Mouse (Mus musculus): ENCODE measurements around the gene Tpcn1. TPM values are rescaled to one million over a fixed set of nuclear protein-coding genes. Genes with fewer than 3 reads are reported as not detected.
A peak's percentile ranks its signal among the peaks of the same experiment; 100 is the strongest.

Gene Tpcn1
- total RNA-seq, 1 experiment from 2014 or later: 40.2 TPM

DNA sequence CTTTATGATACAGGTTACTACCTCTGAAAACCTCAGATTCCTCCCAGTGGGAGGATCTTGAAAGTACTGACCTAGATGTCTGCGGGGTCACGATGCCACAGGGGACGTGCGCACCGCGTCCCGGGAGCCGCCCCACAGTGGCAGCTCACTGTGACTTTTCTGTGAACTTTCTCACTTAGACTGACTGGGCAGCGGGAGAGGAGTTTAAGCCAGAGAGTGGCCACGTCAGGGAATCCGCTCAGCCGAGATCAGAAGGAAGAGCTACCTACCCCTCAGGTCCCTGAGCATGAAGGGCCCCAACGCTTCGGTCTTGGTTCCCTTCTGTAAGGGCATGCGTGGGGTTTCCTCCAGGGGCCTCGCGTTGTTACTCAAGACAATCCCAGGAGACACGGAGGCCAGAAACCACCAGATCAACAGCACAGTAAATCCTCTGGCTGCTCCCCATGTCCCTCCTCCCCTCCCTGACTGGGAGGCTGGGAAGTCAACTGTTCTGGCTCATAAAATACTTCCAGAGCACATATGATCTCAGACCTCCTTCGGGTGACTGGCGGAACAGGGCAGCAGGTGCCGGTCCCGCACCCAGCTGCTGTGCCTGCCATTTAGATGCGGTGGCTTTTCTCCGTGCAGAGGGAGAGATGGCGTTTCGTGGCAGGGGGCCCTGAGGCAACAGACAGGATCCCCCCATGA, 9.1 kb downstream of the Tpcn1 start:
- DNase-seq: peak; percentile 39

DNA sequence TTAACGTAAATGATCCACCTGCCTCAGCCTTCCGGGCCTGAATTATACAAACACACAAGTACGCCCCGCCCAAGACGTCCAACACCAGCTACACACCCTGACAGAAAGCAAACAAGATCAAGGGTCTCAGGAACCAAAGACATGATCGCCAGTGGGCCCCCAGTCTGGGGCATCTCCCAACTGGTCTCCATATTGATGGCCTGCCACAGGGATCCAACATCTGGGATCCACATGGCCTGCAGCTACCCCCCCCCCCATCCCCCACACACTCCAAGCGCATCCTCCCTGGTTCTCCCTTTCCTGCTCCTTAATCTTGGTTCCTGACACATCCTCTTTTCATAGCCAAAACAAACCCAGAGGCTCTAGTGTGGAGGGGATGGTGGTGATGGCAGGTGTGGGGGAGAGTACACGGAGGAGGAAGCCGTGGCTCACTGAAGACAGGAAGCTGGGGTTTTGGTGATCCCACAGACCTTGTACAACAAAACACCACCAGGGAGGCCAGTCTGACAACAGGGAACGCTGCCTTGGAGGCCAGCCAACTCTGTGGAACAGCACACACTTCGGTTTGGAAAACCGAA, 9.9 kb downstream of the Tpcn1 start:
- DNase-seq: peak; percentile 68

DNA sequence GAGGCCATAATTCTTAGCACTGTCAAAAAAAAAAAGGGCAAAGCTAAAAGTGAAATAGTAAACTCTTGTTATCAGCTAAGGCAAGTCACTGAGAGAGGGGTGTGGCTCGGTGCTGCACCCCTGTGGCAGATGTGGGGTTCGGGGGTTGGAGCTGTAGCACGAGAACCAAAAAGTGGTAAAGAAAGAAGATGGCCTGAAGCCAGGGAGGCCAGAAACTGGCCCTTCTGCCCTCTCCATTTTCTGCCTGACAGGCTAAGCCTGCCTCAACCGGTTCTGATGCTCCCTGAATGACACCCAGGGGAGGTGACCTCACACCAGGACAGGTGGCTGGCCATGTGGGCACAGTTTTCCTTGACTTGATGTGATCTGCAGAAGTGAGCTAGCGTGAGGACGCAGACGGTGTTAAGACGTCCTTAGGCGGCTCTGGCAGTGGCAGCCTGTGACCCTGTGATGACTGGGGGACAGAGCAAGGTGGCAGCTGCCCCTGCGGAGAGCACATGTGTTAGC, 10.5 kb downstream of the Tpcn1 start:
- DNase-seq: no peak

DNA sequence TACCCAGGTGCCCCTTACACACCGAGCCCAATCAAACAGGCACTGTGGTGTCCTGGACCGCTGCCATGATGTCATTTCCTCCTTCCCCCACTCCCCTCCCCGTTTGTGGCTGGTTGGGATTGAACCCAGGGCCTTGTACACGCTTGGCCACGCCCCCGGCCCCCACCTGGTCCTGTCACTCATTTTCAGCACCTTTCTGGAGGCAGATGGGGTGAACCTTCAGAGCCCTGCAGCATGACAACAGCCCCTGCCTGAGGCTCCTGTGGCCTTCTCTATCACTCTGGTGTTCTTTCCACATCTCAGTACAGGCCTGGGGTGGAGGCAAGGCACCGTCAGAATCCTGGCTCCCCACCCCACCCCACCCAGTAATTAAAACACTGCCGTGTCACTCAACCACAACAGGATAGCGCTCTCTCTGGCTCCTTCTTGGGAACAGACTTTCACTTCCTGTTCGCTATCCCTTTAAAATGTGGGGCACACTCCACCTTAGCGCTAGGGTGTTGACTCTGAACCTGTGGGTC, 11.6 kb downstream of the Tpcn1 start:
- no peak for DNase-seq

DNA sequence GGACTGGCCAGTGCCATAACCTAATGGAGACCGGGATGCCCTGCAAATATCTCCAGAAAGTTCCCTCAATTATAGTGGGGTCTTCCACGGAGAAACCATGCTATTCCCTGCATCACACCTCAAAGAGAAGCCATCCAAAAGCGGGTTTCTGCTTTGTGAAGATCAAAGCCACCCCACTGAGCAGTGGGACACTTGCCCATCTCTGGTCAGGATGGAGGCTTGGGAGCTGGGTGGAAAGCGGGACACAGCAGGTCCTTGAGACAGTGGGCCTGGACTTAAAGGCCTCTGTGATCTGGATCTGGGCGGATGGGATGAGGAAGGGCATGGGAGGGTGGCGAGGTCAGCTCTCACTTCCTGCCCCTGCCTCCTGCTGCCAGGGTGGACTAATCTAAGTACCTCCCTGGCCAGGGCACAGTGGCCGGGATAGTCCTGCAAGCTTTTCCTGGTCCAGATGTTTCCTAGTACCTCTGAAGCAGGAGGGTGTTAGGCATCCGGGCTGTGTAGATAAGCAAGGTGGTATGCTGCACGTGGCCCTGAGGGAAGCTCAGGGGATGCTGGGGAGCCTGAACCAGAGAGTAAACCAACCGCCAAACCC, 13.9 kb downstream of the Tpcn1 start:
- DNase-seq: no peak

DNA sequence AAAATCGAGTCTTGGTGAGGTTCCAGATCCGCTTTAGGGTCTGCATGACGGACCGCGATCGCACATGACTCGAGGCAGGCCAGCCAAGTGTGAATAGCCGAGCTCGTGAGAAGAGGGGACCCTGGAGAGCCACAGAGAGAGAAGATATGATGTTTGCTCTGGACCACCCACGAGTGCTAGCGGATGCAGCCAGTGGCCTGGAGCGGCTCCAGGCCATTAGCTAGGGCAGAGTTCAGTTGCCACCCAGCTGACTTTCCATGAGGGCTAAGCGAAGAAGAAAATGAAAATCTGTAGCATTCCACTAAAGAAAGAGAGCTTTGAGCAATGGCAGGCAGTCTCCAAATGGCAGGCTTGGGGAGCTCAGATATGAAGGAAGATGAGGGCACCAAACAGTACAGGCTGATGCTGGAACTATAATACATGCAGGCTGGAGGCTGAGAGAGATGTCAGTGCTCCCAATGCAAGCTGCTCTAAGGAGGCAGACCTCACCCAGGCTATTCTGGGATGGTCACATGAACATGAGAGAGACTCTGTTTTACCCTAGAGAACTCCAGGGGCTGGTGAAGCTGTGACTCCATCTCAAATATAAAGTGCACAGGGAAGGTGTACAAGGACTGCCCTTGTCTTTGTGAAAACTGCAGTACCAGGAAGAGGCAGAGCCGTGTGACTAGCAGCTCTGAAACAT, 17.3 kb downstream of the Tpcn1 start:
- DNase-seq: no peak

DNA sequence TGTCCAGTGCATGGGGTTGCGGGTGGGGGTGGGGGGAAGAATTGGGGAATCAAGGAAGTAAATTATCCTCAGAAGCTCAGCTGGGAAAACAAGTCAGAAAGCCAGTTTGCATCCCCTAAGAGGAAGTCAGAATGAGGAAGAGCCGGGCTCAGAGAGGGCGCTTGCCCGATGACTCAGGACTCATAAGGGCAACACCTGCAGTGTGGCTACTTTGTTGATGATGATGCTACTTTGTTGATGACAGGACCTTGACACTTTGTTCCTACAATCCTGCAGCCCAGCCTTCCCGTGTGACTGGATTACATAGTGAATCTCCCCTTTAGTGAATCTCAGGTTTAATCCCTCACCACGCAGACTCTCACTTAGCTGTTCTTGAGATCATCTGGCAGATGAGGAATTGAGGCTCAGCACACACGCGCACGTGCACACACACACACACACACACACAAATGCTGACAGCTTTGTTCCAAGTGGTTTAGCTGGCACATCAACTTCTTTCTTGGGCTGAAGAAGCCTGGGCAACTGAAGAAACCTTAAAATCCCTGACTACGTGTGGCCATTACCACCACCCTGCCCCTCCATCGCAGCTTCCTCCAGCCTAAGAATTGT, 18.1 kb downstream of the Tpcn1 start:
- DNase-seq: no peak

DNA sequence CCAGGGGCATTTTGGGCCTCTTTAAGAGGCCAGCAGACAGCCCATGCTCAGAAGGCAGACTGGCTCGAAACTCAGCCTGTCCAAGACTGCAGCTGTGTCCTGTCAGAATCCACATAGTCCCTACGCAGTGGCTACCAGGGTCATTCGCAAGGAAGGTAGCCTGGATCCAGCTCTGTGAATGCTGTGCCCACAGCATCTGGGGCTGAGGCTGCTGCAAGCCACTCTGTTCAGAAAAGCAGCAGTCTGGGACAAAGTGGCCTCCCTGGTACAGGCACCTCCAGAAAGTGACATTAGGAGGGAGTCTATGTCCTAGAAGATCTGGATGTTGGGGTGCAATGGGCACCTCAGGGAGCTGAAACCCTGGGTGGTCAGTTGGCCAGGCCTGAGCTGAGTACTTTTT, 18.7 kb downstream of the Tpcn1 start:
- DNase-seq: no peak

DNA sequence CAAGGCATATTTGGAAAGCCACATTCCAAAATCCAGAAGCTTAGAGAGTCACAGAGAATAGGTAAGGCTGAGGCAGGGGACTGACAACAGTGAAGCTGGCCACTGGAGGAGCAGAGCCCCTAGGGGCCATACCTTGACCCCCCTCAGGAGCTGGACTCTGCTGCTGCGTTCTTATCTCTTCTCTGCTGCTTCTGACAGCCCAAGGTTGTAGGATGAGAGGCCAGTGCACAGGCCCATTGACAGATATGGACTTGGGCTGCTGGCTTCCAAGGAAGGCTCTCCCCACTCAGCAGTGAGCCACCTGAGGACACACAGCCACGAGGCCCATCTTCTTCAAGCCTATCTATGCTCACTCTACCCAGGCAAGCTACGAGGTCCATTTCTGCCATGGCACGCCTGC, 19.5 kb downstream of the Tpcn1 start:
- DNase-seq: no peak

DNA sequence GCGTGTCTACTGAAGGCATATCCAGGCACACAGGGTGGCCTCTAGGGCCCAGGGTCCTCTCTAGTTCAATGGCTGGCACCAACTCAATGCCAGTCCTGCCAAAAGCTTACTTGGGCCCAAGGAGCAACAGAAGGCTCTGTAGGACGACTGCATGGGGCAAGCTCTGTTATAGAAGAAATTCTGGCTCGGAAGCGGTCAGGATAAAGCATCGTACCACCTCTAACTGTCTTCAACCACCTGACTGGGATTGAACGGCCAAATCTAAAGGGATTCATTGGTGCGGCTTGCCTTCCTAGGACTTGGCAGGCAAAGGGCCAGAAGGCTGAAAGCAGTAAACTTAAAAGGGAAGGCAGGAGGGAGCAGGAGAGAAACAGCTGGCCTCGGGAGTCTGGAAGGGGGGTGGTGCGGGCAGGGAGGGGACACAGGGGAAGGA, 20.1 kb downstream of the Tpcn1 start:
- no peak for DNase-seq

DNA sequence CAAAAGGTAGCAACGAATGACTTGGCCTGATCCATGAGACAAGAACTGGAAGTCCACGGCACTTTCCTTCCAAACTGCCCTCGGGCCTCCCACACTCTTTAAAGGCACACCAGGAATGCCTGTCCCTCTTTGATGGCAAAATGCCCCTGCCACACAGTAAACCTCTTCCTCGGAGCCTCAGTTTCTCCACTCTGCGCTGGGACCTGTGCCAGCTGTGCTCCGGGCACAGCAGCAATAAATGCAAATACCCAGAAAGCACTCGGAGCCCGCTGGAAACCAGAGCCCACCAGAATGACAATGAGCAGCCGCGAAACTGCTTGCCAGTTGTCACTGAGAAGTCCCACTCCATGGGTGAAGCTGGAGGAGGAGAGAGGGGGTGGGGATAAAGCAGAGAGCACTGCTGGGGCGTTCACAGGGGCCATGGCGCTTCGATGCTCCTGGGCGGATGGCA, 20.7 kb downstream of the Tpcn1 start:
- DNase-seq: no peak

DNA sequence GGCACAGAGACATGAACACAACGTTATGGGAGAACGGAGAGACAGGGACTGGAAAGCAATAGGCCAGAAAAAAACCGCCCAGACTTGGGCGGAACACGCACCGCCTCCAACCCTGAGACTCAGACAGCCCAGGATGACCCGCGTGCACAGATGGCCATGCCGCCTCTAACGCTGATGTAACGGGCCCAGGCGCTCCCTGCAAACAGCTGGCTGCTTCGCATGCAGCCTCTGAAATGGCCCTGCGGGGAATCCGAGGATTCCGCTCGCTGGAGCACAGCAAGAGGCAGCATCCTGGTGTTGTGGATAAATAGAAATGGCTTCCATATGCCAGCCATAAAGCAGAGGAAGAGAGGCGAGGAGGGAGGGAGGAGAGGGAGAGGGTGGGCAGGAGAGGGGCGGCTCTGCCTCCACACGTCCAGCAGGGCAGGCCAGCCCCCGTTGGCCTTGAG, 21.2 kb downstream of the Tpcn1 start:
- peak; percentile 71 for DNase-seq

DNA sequence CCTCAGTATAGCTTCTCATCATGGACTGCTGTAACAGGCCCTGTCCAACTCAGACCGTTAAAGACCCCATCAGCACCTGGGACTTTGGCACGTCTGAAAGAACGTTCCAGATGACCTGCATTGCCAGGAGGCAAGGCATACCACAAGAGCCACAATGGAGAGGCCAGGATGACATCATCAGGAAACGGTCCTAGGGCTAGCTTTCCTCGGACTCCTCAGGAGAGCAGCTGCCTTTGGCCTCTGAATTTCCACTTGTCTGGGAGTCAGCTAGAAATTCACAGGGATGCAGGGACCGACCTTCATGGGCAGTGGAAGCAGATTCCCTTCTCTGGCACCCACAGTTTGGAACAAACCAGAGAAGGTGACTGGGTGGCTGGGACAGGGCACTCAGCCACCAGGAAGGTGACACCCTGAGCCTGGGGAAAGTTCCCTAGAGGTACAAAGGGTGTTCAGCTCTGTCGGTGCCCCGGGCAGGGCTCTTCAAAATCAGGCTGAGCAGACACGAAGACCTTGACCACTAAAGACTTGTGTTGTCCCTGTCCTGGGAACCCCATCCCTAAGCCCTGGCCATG, 21.7 kb downstream of the Tpcn1 start:
- DNase-seq: no peak

DNA sequence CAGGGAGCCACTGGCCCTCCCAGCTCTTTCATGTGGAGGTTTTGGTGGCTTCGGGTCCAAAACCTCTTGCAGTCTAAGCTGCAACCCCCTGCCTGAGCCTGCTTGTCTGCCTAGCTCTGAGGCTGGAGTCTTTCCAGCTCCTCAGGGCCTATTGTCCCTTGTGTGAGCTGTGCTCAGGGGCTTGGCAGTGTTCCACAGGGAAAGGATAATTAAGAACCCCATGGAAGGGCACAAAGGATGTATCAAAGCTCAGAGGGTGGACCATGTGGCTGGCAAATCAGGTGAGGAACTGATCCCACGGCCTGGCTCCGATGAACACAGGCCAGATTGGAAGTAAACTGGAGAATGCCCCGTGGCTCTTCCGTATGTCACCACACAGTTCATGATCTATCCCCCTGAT, 22.4 kb downstream of the Tpcn1 start:
- no peak for DNase-seq

DNA sequence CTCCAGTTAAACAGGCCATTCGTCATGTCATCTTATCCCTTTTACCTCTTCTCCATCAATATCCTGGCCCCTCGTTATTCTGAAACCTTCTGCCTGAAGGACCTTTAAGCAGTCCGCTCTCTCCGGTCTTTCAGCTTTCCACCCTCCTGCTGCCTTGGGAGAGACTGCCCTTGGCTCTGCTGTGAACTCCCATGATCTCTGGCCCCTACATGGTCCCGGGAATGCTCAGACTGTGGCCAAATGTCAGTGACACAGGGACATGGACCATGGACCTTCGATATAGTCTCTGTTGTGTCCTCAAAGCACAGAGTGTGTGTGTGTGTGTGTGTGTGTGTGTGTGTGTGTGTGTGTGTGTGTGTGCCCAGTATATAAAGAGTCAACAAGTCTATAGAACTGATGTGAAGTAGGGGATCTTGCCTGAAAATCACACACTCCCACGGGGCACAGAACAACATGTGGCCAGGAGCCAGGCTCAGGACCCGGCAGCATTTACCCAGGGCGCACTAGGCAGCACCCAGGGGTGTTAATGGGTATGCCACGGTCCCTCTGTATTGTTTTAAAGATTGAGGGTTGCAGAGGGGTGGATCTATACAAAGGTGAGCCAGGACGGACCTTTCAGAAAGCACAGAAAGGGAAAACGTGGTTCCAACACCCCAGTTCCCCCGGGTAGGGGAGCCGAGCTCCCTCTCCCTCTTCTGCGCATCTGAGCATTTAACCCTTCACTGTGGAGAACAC, 23.1 kb downstream of the Tpcn1 start:
- no peak for DNase-seq

DNA sequence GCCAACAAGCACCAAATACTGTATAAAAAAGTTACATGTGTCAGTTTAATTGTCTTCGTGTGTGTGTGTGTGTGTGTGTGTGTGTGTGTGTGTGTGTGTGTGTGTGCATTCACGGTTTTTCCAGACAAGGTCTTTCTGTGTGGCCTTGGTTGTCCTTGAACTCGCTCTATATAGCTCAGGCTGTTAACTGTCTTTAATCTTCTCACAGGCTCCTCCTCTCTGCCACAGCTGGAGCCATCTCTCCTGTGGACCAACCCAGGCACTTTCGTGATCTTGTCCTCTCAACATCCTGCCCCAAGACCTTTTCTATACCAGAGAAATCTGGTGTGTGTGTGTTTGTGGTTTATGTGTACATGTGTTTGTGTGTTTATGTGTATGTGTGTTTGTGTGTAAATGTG, 24.6 kb downstream of the Tpcn1 start:
- no peak for DNase-seq

DNA sequence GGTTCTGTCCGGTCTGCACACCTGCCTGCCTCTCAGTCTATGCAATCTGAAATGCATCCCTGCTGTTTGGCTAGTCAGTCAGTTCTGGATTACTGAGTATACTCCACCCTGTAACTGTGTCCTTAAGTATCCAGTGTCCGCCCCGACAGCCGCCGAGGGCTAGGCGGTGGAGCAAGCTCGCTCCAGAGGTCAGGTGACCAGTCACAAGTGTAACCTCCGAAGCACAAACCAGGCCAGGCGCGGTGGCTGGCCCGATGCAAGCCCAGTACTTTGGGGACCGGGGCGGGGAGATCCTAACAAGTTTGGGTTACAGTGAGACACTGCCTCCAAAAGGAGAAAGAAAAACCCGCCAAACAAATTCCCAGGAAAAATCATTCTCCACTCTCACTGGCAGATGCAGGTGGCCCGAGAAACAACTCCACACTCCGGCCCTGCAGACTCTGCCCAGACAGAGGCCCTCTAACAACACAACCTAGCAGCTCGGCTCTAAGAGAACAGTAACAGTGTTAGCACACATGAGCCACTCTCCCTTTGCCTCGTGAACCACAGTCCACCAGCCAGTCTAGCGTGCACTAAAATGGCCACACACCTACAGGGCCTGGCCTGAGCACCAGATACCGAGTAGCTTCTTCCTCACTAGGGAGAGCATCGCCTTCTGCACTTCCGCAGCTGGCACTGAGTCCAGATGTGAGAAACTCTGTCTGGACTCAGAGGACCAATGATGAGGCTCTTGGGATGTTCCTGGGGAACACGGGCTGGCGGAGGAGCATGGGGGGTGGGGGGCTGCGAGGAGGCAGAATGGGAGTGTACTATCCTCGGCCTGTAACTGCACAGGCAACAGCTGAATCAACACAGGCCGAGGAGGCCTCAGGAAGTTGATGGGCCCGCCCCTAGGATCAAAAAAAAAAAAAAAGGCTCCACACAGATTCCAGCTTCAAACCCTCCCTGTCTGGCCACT, 25.2 kb downstream of the Tpcn1 start:
- peak; percentile 60 for DNase-seq

DNA sequence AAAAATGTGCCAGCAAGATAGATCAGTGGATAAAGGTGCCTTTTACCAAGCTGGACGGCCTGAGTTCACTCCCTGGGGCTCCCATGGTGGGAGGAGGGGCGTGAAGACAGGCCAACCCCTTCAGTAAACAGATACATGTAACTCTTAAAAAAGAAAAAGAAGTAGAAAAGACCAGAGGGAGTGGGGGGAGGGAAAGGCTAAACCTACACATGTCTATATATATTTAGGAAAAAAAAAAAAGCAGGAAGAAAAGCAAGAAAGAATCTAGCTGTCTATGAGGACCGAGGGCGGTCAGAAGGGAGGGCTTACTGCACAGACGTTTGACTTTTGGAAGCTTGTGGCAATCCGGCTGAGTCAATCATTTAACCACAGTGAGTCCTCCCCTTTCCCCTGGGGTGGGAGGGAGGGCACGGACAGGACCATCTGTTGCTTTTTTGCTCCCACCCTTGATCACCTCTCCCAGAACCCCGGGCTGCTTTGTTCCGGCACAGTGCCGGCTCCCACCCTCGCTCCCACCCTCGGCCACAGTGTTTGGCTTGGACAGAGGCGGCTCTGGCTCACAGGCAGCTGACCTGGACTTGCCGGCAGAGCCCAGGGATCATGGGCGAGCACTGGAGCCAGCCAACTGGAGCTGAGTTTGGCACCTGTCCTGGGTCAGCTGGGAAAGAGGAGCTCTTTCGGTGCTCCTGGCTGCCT, 27.7 kb downstream of the Tpcn1 start:
- DNase-seq: peak; percentile 67

DNA sequence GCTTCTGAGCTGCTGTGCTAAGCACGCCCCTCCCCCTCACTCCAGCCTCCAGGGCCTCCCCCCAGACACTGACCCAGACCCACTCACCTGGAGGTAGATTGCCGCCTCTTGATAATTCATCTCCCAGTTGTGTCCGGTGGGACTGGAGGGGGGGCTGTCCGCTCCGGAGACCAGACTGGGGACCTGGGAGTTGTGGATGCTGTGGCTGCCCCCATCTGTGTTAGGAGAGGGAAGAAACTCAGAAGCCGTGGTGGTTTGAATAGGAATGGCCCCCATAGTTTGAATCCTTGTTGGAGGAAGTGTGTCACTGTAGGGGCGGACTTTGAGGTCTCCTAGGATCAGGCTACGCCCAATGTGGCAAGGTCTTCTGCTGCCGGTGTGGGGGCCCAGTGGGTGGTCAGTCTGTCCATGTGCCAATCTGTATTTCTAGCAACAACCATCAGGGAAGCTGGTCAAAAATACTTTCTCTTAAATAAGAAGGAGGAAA, 28.3 kb downstream of the Tpcn1 start:
- no peak for DNase-seq

Measured in adrenal gland, postnatal 25 days (tissue).